In the genomic region with DNA sequence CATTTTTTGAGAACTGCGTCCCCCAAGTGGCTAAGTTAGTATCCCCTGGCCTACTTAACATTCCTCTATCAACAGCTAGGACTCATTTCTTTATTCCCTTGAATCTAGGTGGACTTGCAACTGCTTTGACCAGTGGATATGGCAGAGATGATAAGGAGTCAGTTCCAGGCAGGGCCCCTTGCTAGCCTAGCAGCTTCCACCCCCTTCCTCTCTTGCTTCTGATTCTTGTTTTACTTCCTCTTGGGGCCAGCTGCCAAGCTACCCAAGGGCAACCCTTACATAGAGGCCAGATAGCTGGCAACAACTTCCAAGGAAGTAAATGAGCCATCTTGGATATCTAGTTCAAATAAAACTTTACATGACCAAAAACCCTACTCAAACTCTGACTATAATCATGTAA, we compare ENCODE assay signal across 20 mouse cellular contexts. TPM values are rescaled to one million over a fixed set of nuclear protein-coding genes. Genes with fewer than 3 reads are reported as not detected.
"Had no signal": no experiment of that assay in that cellular context is flagged by ENCODE, and none has a peak within 500 bp of the region (broad histone marks: within the 10 kb centered on the region; RNA-seq: fewer than 3 reads in every experiment).

No protein-coding gene starts in this region.

- H3K9ac ChIP-seq: kidney, embryonic 15.5 days; liver, embryonic 15.5 days; midbrain, embryonic 12.5 days; neural tube, embryonic 13.5 days had no signal

- H3K27ac ChIP-seq: limb, embryonic 10.5 days; liver, embryonic 15.5 days; midbrain, embryonic 12.5 days; neural tube, embryonic 13.5 days had no signal

- H3K9me3 ChIP-seq: kidney, embryonic 15.5 days; limb, embryonic 10.5 days; liver, embryonic 15.5 days; midbrain, embryonic 12.5 days had no signal

- H3K36me3 ChIP-seq: kidney, embryonic 15.5 days; limb, embryonic 10.5 days; liver, embryonic 15.5 days; midbrain, embryonic 12.5 days; neural tube, embryonic 13.5 days had no signal

- H3K4me2 ChIP-seq: kidney, embryonic 15.5 days; liver, embryonic 11.5 days; liver, embryonic 15.5 days; midbrain, embryonic 12.5 days; neural tube, embryonic 13.5 days had no signal

- ATAC-seq: lung, postnatal 0 days; midbrain, embryonic 16.5 days had no signal

- H3K27me3 ChIP-seq: kidney, embryonic 15.5 days; liver, embryonic 15.5 days; midbrain, embryonic 12.5 days; neural tube, embryonic 13.5 days had no signal

- DNase-seq: kidney, adult 18-20 months; kidney, postnatal 14 days; lung, adult 2 months; lung, postnatal 4 days; retina, postnatal 1 day; right cerebral cortex, postnatal 4 days; spleen, adult 18-20 months; thymus, adult 18-20 months; thymus, postnatal 14 days had no signal

- H3K4me1 ChIP-seq: neural tube, embryonic 13.5 days had no signal

- H3K4me3 ChIP-seq: kidney, embryonic 15.5 days; limb, embryonic 10.5 days; liver, embryonic 15.5 days; midbrain, embryonic 12.5 days; neural tube, embryonic 13.5 days had no signal

RNA-seq across cellular contexts. Expression of a gene that starts 34.1 kb away (rescaled TPM):
- total RNA-seq: megakaryocyte-erythroid progenitor cell, adult 5-6 weeks had no signal
- polyA plus RNA-seq: limb, embryonic 10.5 days; liver, embryonic 15.5 days; midbrain, embryonic 12.5 days; midbrain, embryonic 16.5 days; neural tube, embryonic 13.5 days had no signal

RNA-seq across cellular contexts. Expression of a gene that starts 53.6 kb away (rescaled TPM):
- total RNA-seq: left cerebral cortex, postnatal 10 days; megakaryocyte-erythroid progenitor cell, adult 5-6 weeks had no signal
- polyA plus RNA-seq: kidney, embryonic 15.5 days; limb, embryonic 10.5 days; limb, embryonic 14.5 days; liver, embryonic 11.5 days; liver, embryonic 15.5 days; lung, adult 2 months; lung, postnatal 0 days; midbrain, embryonic 12.5 days; midbrain, embryonic 16.5 days; neural tube, embryonic 13.5 days had no signal
